Mouse (Mus musculus) liver, embryonic 11.5 days (tissue): ENCODE data around the gene Trpv4. TPM values are rescaled to one million over a fixed set of nuclear protein-coding genes. Genes with fewer than 3 reads are reported as not detected.
A peak's percentile ranks its signal among the peaks of the same experiment; 100 is the strongest.

Source experiments
- ATAC-seq: fragments of 200-750 bp; cut with Nextera tagmentation; replicated peaks from 2 replicates; pipeline ENCODE4 v1.8.0; 2017; ENCODE audit warnings: moderate number of reproducible peaks, mild to moderate bottlenecking, moderate TSS enrichment, moderate library complexity; ENCODE audit not compliant: low FRiP score
- DNase-seq: peaks from one replicate; pipeline ENCODE4 v3.0.0-alpha.2; 2017; ENCODE audit warnings: low spot score
- H3K27ac ChIP-seq: fragments of 300-500 bp; sonication (generic); 2 replicates; pipeline ENCODE4 v1.5.1; 2014; ENCODE audit warnings: mild to moderate bottlenecking, low read depth, low read length, control low read depth
- H3K27me3 ChIP-seq: fragments of 300-500 bp; sonication (generic); replicated peaks from 2 replicates; pipeline ENCODE4 v1.6.1; 2014; ENCODE audit warnings: low read length, mixed read lengths; ENCODE audit not compliant: control insufficient read depth, insufficient read depth
- H3K36me3 ChIP-seq: fragments of 300-500 bp; sonication (generic); 2 replicates; pipeline ENCODE4 v1.6.1; 2014; ENCODE audit warnings: mild to moderate bottlenecking, low read length, moderate library complexity, mixed read lengths; ENCODE audit not compliant: control insufficient read depth, insufficient read depth
- H3K4me1 ChIP-seq: fragments of 300-500 bp; sonication (generic); replicated peaks from 2 replicates; pipeline ENCODE4 v1.6.1; 2014; ENCODE audit warnings: low read length, mixed read lengths; ENCODE audit not compliant: control insufficient read depth, insufficient read depth
- H3K4me2 ChIP-seq: fragments of 300-500 bp; sonication (generic); 2 replicates; pipeline ENCODE4 v1.6.1; 2014; ENCODE audit warnings: mild to moderate bottlenecking, control low read depth, moderate library complexity
- H3K4me3 ChIP-seq: fragments of 300-500 bp; sonication (generic); 2 replicates; pipeline ENCODE4 v1.5.1; 2014; ENCODE audit warnings: low read depth, low read length, control low read depth
- H3K9ac ChIP-seq: fragments of 300-500 bp; sonication (generic); 2 replicates; pipeline ENCODE4 v1.6.1; 2014; ENCODE audit warnings: low read depth, low read length, control low read depth
- H3K9me3 ChIP-seq: fragments of 300-500 bp; sonication (generic); 2 replicates; pipeline ENCODE4 v1.6.1; 2016; ENCODE audit warnings: low read length, inconsistent platforms, mixed read lengths; ENCODE audit not compliant: control insufficient read depth
- WGBS: fragments of 180-500 bp; shearing (Covaris S2); extraction: QIAGEN DNeasy Blood & Tissue Kit; methylation state at CpG from one replicate; pipeline ENCODE4 v1.1.7; 2014; 5-methylcytosine and 5-hydroxymethylcytosine counted together
- polyA plus RNA-seq: library from polyadenylated mRNA; unstranded; fragments of >200 nt; fragmentation: Nextera tagmentation; extraction: Ambion mirVana; gene quantifications from 2 replicates; pipeline ENCODE4 v1.2.1, GENCODE M21; 2014

Gene Trpv4
- polyA plus RNA-seq, 1 experiment from 2014 or later, result 0.56 TPM

DNA sequence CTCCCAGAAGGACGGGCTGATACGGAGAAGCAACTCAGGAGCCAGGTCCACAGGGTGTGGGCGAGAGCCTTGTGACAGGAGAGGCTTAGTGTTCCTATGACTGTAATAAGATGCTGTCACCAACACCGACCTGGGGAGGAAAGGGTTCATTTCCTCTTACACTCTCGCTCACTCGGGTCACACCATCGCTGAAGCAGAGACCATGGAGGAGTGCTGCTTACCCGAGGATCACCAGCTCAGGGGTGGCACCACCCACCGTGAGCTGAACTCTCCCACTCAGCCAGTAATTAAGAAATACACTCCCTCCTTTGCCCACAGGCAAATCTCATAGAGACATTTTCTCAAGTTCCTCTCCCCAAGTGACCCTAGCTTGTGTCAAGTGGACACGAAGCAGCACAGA lies 69.8 kb downstream of the Trpv4 start:
- peaks cover 58% of the 10 kb centered on the region for H3K4me1 ChIP-seq
- no peak overlapping the region for H3K4me3 ChIP-seq

DNA sequence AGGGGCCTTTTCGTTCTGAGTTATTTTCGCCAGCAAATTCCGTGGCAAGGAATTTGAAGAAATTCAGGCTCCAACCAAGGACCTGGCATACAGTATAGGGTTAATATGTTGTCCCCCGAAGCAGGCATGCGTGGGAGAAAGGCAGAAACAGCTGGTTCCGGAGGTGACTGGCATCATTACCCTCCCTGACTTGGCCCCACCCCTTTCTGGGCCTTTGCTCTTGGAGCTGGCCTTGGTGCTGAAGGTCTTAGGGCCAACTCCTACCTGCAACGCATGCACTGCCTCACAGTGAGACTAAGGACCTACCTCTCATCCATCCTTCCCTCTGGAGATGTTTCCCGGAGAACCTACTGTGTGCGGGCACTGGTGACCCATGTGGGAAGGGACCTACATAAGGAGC lies 70.3 kb downstream of the Trpv4 start:
- H3K27ac ChIP-seq, result no peak overlapping the region
- WGBS, result 37% methylated on average over 9 of the region's 9 CpGs
- no peaks in the 10 kb centered on the region for H3K9me3 ChIP-seq

More for the DNA sequence above, 69.8 kb downstream of the Trpv4 start:
- 38% methylated on average over 10 of the region's 10 CpGs for WGBS
- no peaks in the 10 kb centered on the region for H3K36me3 ChIP-seq
- DNase-seq, result no peak
- H3K9ac ChIP-seq, result no peak overlapping the region
- peak overlapping the region; percentile 21; the same call in 1 of the 2 replicates for H3K4me2 ChIP-seq
- no peak overlapping the region for H3K27ac ChIP-seq
- H3K27me3 ChIP-seq, result peaks cover 5% of the 10 kb centered on the region
- no peak for ATAC-seq
- H3K9me3 ChIP-seq, result no peaks in the 10 kb centered on the region

DNA sequence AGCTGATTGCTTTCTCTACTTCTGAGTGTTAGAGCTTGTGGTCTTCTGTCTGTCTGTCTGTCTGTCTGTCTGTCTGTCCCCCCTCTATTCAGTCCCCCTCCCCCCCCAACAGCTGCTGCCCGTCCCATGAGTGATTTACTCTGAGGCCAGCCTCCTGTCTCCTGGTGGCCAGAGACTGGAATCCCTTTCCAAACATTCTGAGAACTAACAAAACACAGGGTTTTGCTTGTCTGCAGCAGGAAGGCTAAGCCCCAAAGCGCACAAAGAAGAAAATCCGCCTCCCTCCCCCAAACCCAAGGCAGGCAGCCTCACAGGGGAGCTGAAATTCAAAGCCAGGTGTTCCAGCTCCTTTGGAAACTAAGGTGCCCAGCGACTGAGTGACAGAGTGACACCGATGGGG lies 72.5 kb downstream of the Trpv4 start:
- Histone ChIP-seq H3K27me3 (peaks cover 4% of the 10 kb centered on the region), H3K4me2 (no peak overlapping the region)
- no peak for DNase-seq

More for the DNA sequence above, 70.3 kb downstream of the Trpv4 start:
- DNase-seq, result peak; percentile 69
- Histone ChIP-seq H3K4me2 (no peak overlapping the region), H3K4me3 (no peak overlapping the region), H3K9ac (no peak overlapping the region), H3K27me3 (peaks cover 4% of the 10 kb centered on the region), H3K36me3 (no peaks in the 10 kb centered on the region), H3K4me1 (peaks cover 55% of the 10 kb centered on the region)
- no peak for ATAC-seq

DNA sequence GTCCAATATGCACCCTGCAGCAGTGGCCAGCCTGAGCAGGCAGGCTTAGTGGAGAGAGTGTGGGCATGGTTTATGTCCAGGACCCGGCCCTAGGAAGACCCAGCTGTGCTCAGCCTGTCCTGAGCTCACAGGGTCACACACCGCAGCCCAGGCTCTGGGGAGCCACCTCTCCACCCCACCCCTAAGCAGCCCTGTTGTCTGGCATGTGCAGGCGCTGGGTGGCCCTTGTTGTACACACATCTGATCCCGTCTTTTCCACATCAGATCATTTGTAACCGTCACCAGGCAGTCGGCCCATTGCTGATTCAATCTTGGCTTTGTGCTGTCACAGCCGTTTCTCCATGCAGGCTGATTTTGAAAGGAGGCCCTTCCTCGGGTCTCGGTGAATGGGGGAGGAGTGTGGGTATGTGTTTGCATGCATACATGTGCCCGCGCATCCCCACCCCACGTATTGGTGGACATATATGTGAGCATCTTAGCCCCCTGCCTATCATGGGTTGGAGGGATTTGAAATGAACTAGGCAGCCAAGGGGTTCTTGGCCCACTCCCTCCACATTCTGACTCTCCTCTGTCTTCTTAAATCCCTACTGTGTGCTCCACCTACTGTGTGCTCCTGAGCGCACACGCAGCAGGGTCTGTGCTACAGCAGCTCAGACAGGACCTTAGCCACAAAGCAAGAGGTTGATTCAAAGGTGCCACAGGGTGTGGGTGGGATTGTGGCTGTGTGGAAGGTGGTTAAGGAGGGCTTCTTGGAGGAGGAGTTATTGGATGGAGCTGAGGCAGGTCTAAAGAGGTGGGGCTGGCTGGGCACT lies 73.7 kb downstream of the Trpv4 start:
- Histone ChIP-seq H3K9me3 (no peaks in the 10 kb centered on the region), H3K4me1 (peaks cover 28% of the 10 kb centered on the region), H3K4me2 (no peak overlapping the region), H3K27me3 (peaks cover 4% of the 10 kb centered on the region), H3K36me3 (no peaks in the 10 kb centered on the region), H3K4me3 (no peak overlapping the region), H3K9ac (no peak overlapping the region), H3K27ac (no peak overlapping the region)
- ATAC-seq, result no peak
- no peak for DNase-seq
- 71% methylated on average over 14 of the region's 14 CpGs for WGBS

More for the DNA sequence above, 72.5 kb downstream of the Trpv4 start:
- Histone ChIP-seq H3K9ac (no peak overlapping the region), H3K27ac (no peak overlapping the region), H3K4me3 (no peak overlapping the region), H3K36me3 (no peaks in the 10 kb centered on the region), H3K4me1 (peaks cover 40% of the 10 kb centered on the region), H3K9me3 (no peaks in the 10 kb centered on the region)
- 38% methylated on average over 5 of the region's 5 CpGs for WGBS
- no peak for ATAC-seq

DNA sequence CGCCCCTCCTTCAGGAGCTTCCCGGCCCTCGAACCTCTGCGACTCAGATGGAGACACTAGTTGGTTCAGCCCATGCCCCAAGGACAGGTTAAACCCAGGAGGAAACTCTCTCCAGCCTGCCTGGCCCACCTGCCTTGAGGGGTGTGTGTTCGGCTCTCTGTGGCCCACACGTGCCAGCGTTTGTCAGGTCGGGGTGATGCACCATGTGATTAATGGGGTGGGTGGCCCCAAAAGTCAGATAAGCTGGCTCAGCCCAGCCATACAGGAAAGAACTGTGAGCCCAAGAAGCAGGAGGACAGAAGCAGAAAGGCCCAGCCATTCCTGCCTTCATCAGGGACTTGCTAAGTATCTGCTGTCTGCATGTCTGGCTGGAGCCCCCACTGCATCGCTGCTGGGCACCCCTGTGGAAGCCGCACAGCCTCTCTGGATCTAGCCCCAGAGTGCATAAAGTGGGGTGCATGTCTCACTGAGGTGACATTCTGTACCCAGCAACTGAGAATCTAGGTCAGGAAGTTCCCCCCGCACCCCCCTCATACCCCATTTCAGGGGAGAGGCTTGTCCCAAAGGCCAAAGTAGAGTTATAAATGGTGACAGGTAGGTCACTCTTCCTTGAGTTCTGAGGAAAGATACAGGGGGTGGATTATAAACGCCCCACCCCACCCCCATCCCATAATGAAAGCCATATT lies 74.6 kb downstream of the Trpv4 start:
- Histone ChIP-seq H3K4me3 (no peak overlapping the region), H3K4me2 (no peak overlapping the region), H3K27me3 (peaks cover 4% of the 10 kb centered on the region), H3K4me1 (peaks cover 21% of the 10 kb centered on the region), H3K27ac (no peak overlapping the region), H3K36me3 (no peaks in the 10 kb centered on the region), H3K9ac (no peak overlapping the region), H3K9me3 (no peaks in the 10 kb centered on the region)
- no peak for DNase-seq
- 65% methylated on average over 12 of the region's 12 CpGs for WGBS
- ATAC-seq, result no peak

DNA sequence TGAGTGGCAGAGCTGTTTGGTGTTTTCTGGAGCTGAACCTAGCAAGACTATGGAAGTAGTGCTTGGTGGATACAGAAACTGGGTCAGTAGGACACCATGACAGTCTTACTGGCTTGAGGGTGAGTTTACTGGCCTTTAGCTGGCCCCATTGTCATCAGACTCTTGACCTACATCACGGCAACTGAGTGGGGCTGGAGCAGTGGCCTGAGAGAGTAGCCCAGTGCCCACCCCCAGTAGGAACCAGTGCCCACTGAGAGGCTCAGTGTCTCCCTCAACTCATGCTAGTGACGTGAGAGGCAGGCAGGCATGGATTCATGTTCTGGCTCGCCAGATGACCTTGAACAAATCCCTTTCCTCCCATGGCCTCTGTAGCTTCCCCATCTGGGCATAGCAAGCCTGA lies 75.2 kb downstream of the Trpv4 start:
- peaks cover 15% of the 10 kb centered on the region for H3K4me1 ChIP-seq
- no peak overlapping the region for H3K9ac ChIP-seq
- H3K36me3 ChIP-seq, result no peaks in the 10 kb centered on the region
- 54% methylated on average over 3 of the region's 3 CpGs for WGBS
- no peaks in the 10 kb centered on the region for H3K9me3 ChIP-seq
- no peak overlapping the region for H3K27ac ChIP-seq
- DNase-seq (no peak), ATAC-seq (no peak)
- H3K27me3 ChIP-seq, result peaks cover 4% of the 10 kb centered on the region; the same call in 1 of the 2 replicates
- H3K4me3 ChIP-seq, result no peak overlapping the region
- no peak overlapping the region for H3K4me2 ChIP-seq

DNA sequence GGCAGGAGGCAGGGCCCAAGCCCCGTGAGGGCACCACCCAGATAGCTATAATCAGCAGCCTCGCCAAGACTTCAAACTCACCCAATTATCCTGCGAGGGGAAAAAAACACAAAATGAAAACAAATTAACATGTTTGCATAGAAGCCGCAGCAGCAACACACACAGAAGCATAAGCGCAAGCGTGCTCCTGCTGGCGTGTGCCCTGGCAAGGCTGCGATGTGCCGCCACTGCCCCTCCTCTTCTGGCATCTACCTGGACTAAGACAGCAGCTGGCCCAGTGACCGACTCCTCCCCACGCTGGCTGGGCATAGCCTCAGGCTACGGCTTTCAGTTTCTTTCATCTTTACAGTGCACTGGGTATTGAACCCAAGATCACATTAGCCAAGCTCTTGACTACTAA lies 76.7 kb downstream of the Trpv4 start:
- WGBS, result 81% methylated on average over 12 of the region's 12 CpGs
- H3K27me3 ChIP-seq, result peaks cover 4% of the 10 kb centered on the region; the same call in 1 of the 2 replicates
- no peak overlapping the region for H3K4me3 ChIP-seq
- no peak overlapping the region for H3K27ac ChIP-seq
- no peak for DNase-seq
- no peak overlapping the region for H3K9ac ChIP-seq
- no peak for ATAC-seq
- peaks cover 15% of the 10 kb centered on the region for H3K4me1 ChIP-seq
- no peaks in the 10 kb centered on the region for H3K9me3 ChIP-seq
- no peak overlapping the region for H3K4me2 ChIP-seq
- H3K36me3 ChIP-seq, result no peaks in the 10 kb centered on the region

DNA sequence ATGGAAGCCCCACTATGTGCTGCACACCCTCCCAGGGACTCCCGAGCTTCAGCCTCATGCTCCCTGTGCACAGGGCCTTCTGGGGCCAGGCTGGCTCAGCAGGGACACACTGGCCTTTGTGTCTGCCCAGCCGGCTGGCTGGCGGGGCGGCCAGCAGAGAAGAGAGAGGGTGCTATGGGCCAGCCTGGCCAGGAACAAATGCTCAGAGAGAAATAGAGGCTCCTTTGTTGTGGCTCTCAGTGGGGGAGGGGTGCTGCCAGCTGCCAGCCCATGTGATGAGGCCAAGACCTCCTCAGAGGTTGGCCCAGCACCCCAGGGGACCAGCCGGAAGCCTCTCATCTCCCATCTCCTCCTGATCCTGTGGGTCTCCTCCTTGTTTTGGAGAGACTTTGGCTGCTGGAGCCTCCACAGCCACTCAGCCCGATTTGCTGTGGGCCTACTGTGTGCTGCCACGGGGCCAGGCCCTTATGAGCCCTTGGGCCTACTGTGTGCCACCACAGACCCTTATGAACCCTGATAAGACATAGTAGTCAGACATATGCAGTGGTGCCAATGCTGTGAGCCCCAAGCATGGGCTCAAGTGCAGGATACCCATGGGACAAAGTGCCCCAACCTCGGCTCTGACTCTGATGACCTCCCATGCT lies 78.4 kb downstream of the Trpv4 start:
- Histone ChIP-seq H3K9ac (no peak overlapping the region), H3K9me3 (no peaks in the 10 kb centered on the region), H3K4me1 (peaks cover 8% of the 10 kb centered on the region), H3K4me2 (no peak overlapping the region), H3K27ac (no peak overlapping the region), H3K27me3 (0 out of 2 replicates have a peak, but pooled peaks cover 4% of the 10 kb centered on the region), H3K4me3 (no peak overlapping the region), H3K36me3 (no peaks in the 10 kb centered on the region)
- 70% methylated on average over 8 of the region's 8 CpGs for WGBS
- ATAC-seq (no peak), DNase-seq (no peak)
